Comparison of ENCODE assay signal across 11 mouse cellular contexts in genomic region chr4:130889777-130890510, GRCm38 (mm10). TPM values are rescaled to one million over a fixed set of nuclear protein-coding genes. Genes with fewer than 3 reads are reported as not detected.
DNase-seq lines count a peak whose midpoint lies in the region; ATAC-seq and TF ChIP-seq lines count a peak whose summit lies in the region.
"Had no signal": no experiment of that assay in that cellular context is flagged by ENCODE, and none has a peak within 500 bp of the region (broad histone marks: within the 10 kb centered on the region; RNA-seq: fewer than 3 reads in every experiment).

No protein-coding gene starts in this region.

- peaks cover 28% of the 10 kb centered on the region for H3K4me1 ChIP-seq in heart, embryonic 10.5 days
- H3K4me1 ChIP-seq in heart, adult 2 months (ENCODE audit: control insufficient read depth, insufficient read depth, low read length) = no peaks in the 10 kb centered on the region
- H3K4me1 ChIP-seq in liver, postnatal 0 days (ENCODE audit: insufficient read depth) = peaks cover 6% of the 10 kb centered on the region; the same call in 1 of the 2 replicates
- H3K4me1 ChIP-seq: forebrain, embryonic 15.5 days had no signal

- H3K4me3 ChIP-seq in heart, embryonic 10.5 days = peak overlapping the region; percentile 8; the same call in 1 of the 2 replicates
- H3K4me3 ChIP-seq in heart, adult 2 months = no peak overlapping the region
- H3K4me3 ChIP-seq in C2C12 (ENCODE audit: insufficient read depth, poor library complexity, severe bottlenecking) = no peak overlapping the region
- no peak overlapping the region for H3K4me3 ChIP-seq in liver, postnatal 0 days (ENCODE audit: low read depth, low read length)
- H3K4me3 ChIP-seq: forebrain, embryonic 15.5 days; limb, embryonic 12.5 days had no signal

- peak overlapping the region; percentile 53 for H3K27ac ChIP-seq in heart, embryonic 10.5 days
- H3K27ac ChIP-seq in heart, adult 2 months = no peak overlapping the region
- peak overlapping the region; percentile 16; the same call in 1 of the 2 replicates for H3K27ac ChIP-seq in liver, postnatal 0 days (ENCODE audit: low read depth)
- H3K27ac ChIP-seq: forebrain, embryonic 15.5 days; limb, embryonic 12.5 days had no signal

- no peak for TF ChIP-seq CTCF in heart, adult 2 months (IDR thresholded peaks at IDR 0.05)
- TF ChIP-seq CTCF in C2C12 (IDR thresholded peaks at IDR 0.05; ENCODE audit: control insufficient read depth, insufficient read depth, insufficient read length) = no peak
- no peak for TF ChIP-seq CTCF in liver, postnatal 0 days (IDR thresholded peaks at IDR 0.05; ENCODE audit: low read depth)

- no peak overlapping the region for H3K4me2 ChIP-seq in liver, postnatal 0 days (ENCODE audit: low read depth, low read length)
- H3K4me2 ChIP-seq: forebrain, embryonic 15.5 days; limb, embryonic 12.5 days had no signal

- WGBS in heart, embryonic 10.5 days = 28% methylated on average over 11 of the region's 11 CpGs
- 51% methylated on average over 10 of the region's 11 CpGs for WGBS in heart, adult 2 months
- 29% methylated on average over 10 of the region's 11 CpGs for WGBS in liver, postnatal 0 days (ENCODE audit: insufficient replicate concordance)

- TF ChIP-seq EP300 in heart, adult 2 months (IDR thresholded peaks at IDR 0.05; ENCODE audit: insufficient read depth, low read depth, low read length) = no peak
- TF ChIP-seq EP300 in liver, postnatal 0 days (IDR thresholded peaks at IDR 0.05; ENCODE audit: low read depth) = 0 out of 2 replicates have a peak, but pooled peaks have one; percentile 14

- no peak for TF ChIP-seq POLR2A in heart, adult 2 months (IDR thresholded peaks at IDR 0.05; ENCODE audit: insufficient read depth, low read depth, low read length)

- DNase-seq in heart, embryonic 10.5 days (ENCODE audit: low spot score) = no peak
- DNase-seq in heart, adult 2 months = no peak
- DNase-seq in kidney, adult 9 months = peak; percentile 49
- DNase-seq in liver, postnatal 0 days = peak; percentile 31
- DNase-seq in urinary bladder, postnatal 14 days (ENCODE audit: low spot score) = no peak
- no peak for DNase-seq in retina, postnatal 1 day

- no peaks in the 10 kb centered on the region for H3K9me3 ChIP-seq in heart, embryonic 10.5 days
- no peaks in the 10 kb centered on the region for H3K9me3 ChIP-seq in liver, postnatal 0 days (ENCODE audit: low read length)
- H3K9me3 ChIP-seq: forebrain, embryonic 15.5 days; limb, embryonic 12.5 days had no signal

- ATAC-seq in liver, postnatal 0 days = peak; percentile 70
- no peak for ATAC-seq in cerebellum, adult (ENCODE audit: insufficient number of reproducible peaks, low FRiP score, low TSS enrichment)
- ATAC-seq: forebrain, embryonic 15.5 days had no signal

- intact Hi-C loops in heart, adult 2 months (cut with DNase I) = no loop called here

- no peaks in the 10 kb centered on the region for H3K36me3 ChIP-seq in heart, embryonic 10.5 days
- no peaks in the 10 kb centered on the region for H3K36me3 ChIP-seq in heart, adult 2 months (ENCODE audit: control insufficient read depth, insufficient read depth, low read length)
- no peaks in the 10 kb centered on the region for H3K36me3 ChIP-seq in C2C12 (ENCODE audit: control insufficient read depth, insufficient read depth)
- H3K36me3 ChIP-seq in liver, postnatal 0 days (replicated peaks; ENCODE audit: insufficient read depth, low read length) = no peaks in the 10 kb centered on the region
- H3K36me3 ChIP-seq: forebrain, embryonic 15.5 days; limb, embryonic 12.5 days had no signal

- no peaks in the 10 kb centered on the region for H3K79me2 ChIP-seq in heart, adult 2 months (replicated peaks; ENCODE audit: control insufficient read depth, insufficient read depth, low read length)
- no peaks in the 10 kb centered on the region for H3K79me2 ChIP-seq in C2C12 (ENCODE audit: control insufficient read depth, insufficient read depth)

- no peaks in the 10 kb centered on the region for H3K79me3 ChIP-seq in C2C12 (ENCODE audit: low read depth)

- H3ac ChIP-seq in C2C12 (ENCODE audit: control insufficient read depth, insufficient read length, low read depth) = no peak overlapping the region

- peaks cover 14% of the 10 kb centered on the region; the same call in 1 of the 2 replicates for H3K27me3 ChIP-seq in heart, embryonic 10.5 days (ENCODE audit: insufficient read depth, poor library complexity, severe bottlenecking)
- no peaks in the 10 kb centered on the region for H3K27me3 ChIP-seq in heart, adult 2 months (ENCODE audit: control insufficient read depth, insufficient read depth, low read length)
- peaks cover 4% of the 10 kb centered on the region for H3K27me3 ChIP-seq in C2C12 (ENCODE audit: control insufficient read depth, insufficient read depth, insufficient read length)
- 0 out of 2 replicates have a peak, but pooled peaks cover 2% of the 10 kb centered on the region for H3K27me3 ChIP-seq in liver, postnatal 0 days (ENCODE audit: insufficient read depth, low read length)
- H3K27me3 ChIP-seq: forebrain, embryonic 15.5 days had no signal

- no peak overlapping the region for H3K9ac ChIP-seq in heart, adult 2 months (ENCODE audit: low read depth, low read length)
- H3K9ac ChIP-seq in liver, postnatal 0 days (replicated peaks) = no peak overlapping the region
- H3K9ac ChIP-seq: forebrain, embryonic 15.5 days; limb, embryonic 12.5 days had no signal

TF ChIP-seq in C2C12, 6 proteins besides CTCF, POLR2A, EP300 and RAD21:
- TF ChIP-seq USF1 (IDR thresholded peaks at IDR 0.05; ENCODE audit: low read depth) (no peak), MYOD1 (IDR thresholded peaks at IDR 0.05; ENCODE audit: control insufficient read depth, insufficient read length, low read depth) (peak; percentile 5), MYOG (IDR thresholded peaks at IDR 0.05; ENCODE audit: control insufficient read depth, extremely low read depth, insufficient read length) (no peak)
TF ChIP-seq in C2C12: peak in this region for 1.

RNA-seq across cellular contexts. Expression of gene Laptm5, which starts 23.0 kb away (rescaled TPM):
- 7.7 and 19.5 TPM in 2 replicates for polyA plus RNA-seq in heart, embryonic 10.5 days (2016; fragmentation: Nextera tagmentation; extraction: Ambion mirVana)
- 10 to 100 TPM; 15.5 to 22.8 TPM for total RNA-seq in heart, adult 2 months (2021)
- polyA plus RNA-seq in heart, adult 2 months (2012; rRNA removed) = 44.1 and 59.4 TPM in 2 replicates
- polyA plus RNA-seq in C2C12 (2012; fragmentation: generic; extraction: Trizol) = 0.08 TPM
- 109 and 113 TPM in 2 replicates for polyA plus RNA-seq in liver, postnatal 0 days (2015; fragmentation: Nextera tagmentation; extraction: Ambion mirVana)

RNA-seq across cellular contexts. Expression of gene Matn1, which starts 54.2 kb away (rescaled TPM):
- polyA plus RNA-seq in heart, embryonic 10.5 days (2016; fragmentation: Nextera tagmentation; extraction: Ambion mirVana) = not detected in 2 replicates
- total RNA-seq in heart, adult 2 months (2021) = not detected
- 0.10 TPM in 1 of 2 replicates, not detected in the other for polyA plus RNA-seq in heart, adult 2 months (2012; rRNA removed)
- not detected for polyA plus RNA-seq in C2C12 (2012; fragmentation: generic; extraction: Trizol)
- 0.05 TPM in 1 of 2 replicates, not detected in the other for polyA plus RNA-seq in liver, postnatal 0 days (2015; fragmentation: Nextera tagmentation; extraction: Ambion mirVana)
- polyA plus RNA-seq: forebrain, embryonic 15.5 days; gonadal fat pad, adult 2 months had no signal

Comparison
In these comparisons a context has a peak if more than half of its experiments do, and no peak if none do; other contexts are left out.
1. DNase-seq: peak in kidney, adult 9 months (single experiment) and liver, postnatal 0 days (single experiment); none in heart, embryonic 10.5 days (single experiment), heart, adult 2 months (0 of 2), urinary bladder, postnatal 14 days (single experiment) and retina, postnatal 1 day (single experiment).